Mouse (Mus musculus): ENCODE measurements at regions not wholly inside any gene's neighbourhood (a gene's known extent, or its start where the extent isn't known, plus 50 kb on each side); places are given as distances from the start of the nearest gene placed in this dataset.
"Not testable (repeated sequence)": the region's sequence is repeated elsewhere in the genome, so short reads cannot be mapped to it uniquely, and the experiment has no call there.

DNA sequence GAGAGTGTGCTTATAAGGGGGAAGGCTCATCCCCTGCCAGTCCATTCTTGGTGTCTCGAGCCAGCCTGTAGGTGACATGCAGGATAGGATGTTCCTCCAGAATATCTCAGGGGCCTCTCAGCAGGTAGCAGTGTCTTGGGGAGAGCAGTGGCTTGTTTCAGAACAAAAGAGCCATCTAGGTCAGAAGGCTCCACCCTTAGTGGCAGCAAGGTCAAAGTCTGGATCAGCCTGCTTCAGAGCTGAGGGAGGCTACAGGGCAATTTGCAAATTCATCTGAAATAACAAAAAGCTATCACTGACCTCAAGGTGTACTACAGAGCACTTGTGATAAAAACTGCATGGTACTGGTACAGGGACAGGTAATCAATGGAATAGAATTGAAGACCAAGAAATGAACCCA lies 1679.5 kb downstream of the Stim2 start:
- H3K9ac ChIP-seq (ENCODE audit: low read depth, poor library complexity, severe bottlenecking); H3K27me3 ChIP-seq (ENCODE audit: control insufficient read depth, insufficient read depth, low read length, poor library complexity, severe bottlenecking); H3K4me1 ChIP-seq (ENCODE audit: control insufficient read depth, insufficient read depth, low read length); H3K9me3 ChIP-seq (replicated peaks; ENCODE audit: control insufficient read depth, insufficient read depth, low read length, poor library complexity, severe bottlenecking); H3K4me3 ChIP-seq (ENCODE audit: low read depth, low read length); H3K36me3 ChIP-seq (ENCODE audit: control insufficient read depth, insufficient read depth, low read length, poor library complexity, severe bottlenecking); H3K27ac ChIP-seq (ENCODE audit: insufficient read depth, low read length): not testable (repeated sequence)
- TF ChIP-seq EP300 (IDR thresholded peaks at IDR 0.05; ENCODE audit: insufficient read depth, low read depth, low read length), result 0 out of 2 replicates have a peak, but pooled peaks have one; percentile 43

DNA sequence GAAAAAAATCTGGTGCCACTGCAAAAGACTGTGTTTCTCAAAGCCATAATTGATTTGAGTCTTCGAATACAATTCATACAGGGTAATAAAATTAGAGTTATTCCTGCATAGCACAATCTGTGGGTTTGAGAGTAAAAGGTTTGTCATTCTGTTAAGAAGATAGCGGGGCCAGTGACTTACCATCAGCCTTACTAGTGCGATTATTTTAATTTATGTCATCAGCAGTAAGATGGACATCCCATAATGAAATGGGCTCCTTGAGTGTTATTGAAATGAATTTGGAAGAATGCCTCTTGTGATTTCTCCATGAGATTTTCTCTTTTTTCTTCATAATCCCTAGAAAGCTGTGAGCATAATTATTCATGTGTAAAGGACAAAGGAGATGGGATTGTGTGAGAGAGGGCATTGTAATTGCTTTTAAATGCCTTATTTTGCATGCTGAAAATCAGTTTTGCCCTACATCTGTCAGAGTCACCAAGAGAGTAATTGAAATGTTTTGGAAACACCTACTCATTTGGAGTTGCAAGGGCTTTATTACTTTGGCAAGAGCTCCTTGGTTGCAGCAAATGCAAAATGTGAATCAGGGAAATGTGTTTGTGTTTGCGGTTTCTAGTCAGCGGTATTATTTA lies 1692.9 kb downstream of the Stim2 start:
- H3K9ac ChIP-seq (ENCODE audit: low read depth, poor library complexity, severe bottlenecking), result no peak overlapping the region

DNA sequence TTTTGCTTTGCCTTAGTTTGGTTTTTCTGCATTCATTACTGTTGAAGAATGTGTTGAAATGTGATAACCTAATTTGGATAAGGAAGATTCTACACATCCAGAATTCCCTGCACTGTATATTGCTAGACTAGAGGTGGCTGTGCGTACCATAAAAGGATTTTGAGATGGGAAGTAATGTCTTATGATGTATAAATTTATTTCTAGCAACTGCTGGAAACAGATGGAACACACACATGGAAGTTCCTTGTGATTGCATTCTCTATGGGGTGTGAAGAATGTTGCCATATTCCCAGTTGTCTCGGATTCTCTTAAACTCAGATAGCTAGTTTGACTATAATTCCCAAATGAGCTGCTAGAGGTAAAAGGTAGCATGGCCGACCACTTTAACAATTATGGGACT lies 1706.2 kb downstream of the Stim2 start:
- Histone ChIP-seq H3K9me3 (replicated peaks; ENCODE audit: control insufficient read depth, insufficient read depth, low read length, poor library complexity, severe bottlenecking) (no peaks in the 10 kb centered on the region), H3K36me3 (ENCODE audit: control insufficient read depth, insufficient read depth, low read length, poor library complexity, severe bottlenecking) (no peaks in the 10 kb centered on the region), H3K27me3 (ENCODE audit: control insufficient read depth, insufficient read depth, low read length, poor library complexity, severe bottlenecking) (no peaks in the 10 kb centered on the region), H3K4me3 (ENCODE audit: low read depth, low read length) (no peak overlapping the region), H3K9ac (ENCODE audit: low read depth, poor library complexity, severe bottlenecking) (no peak overlapping the region), H3K4me1 (ENCODE audit: control insufficient read depth, insufficient read depth, low read length) (no peaks in the 10 kb centered on the region), H3K27ac (ENCODE audit: insufficient read depth, low read length) (no peak overlapping the region)
- no peak for TF ChIP-seq CTCF (IDR thresholded peaks at IDR 0.05; ENCODE audit: low read depth, low read length)
- TF ChIP-seq EP300 (IDR thresholded peaks at IDR 0.05; ENCODE audit: insufficient read depth, low read depth, low read length), result no peak
- TF ChIP-seq POLR2A (IDR thresholded peaks at IDR 0.05; ENCODE audit: insufficient read depth, low read length), result no peak

More for the DNA sequence above, 1692.9 kb downstream of the Stim2 start:
- no peaks in the 10 kb centered on the region for H3K9me3 ChIP-seq (replicated peaks; ENCODE audit: control insufficient read depth, insufficient read depth, low read length, poor library complexity, severe bottlenecking)
- H3K27ac ChIP-seq (ENCODE audit: insufficient read depth, low read length), result no peak overlapping the region
- no peaks in the 10 kb centered on the region for H3K36me3 ChIP-seq (ENCODE audit: control insufficient read depth, insufficient read depth, low read length, poor library complexity, severe bottlenecking)
- no peak overlapping the region for H3K4me3 ChIP-seq (ENCODE audit: low read depth, low read length)
- H3K27me3 ChIP-seq (ENCODE audit: control insufficient read depth, insufficient read depth, low read length, poor library complexity, severe bottlenecking), result no peaks in the 10 kb centered on the region
- H3K4me1 ChIP-seq (ENCODE audit: control insufficient read depth, insufficient read depth, low read length), result no peaks in the 10 kb centered on the region
- TF ChIP-seq CTCF (IDR thresholded peaks at IDR 0.05; ENCODE audit: low read depth, low read length) (no peak), EP300 (IDR thresholded peaks at IDR 0.05; ENCODE audit: insufficient read depth, low read depth, low read length) (no peak), POLR2A (IDR thresholded peaks at IDR 0.05; ENCODE audit: insufficient read depth, low read length) (no peak)

DNA sequence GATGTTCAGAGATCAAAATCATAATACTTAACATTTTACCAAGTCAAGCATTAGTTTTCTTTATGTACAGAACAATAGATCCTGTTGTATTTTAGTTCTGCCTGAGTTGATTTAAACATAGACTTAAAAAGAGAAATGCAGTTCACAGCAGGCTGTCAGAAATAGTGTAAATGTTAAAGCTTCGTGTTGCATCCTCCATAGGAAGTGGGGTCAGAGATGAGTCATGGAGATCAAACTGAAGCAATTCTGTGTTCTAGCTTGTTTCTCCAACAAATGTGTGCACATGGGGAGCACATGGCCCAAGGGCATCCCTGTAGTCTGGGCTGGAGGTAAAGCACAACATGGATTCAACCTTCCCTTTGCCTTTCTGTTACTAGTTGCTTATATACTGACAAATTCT lies 1713.5 kb downstream of the Stim2 start:
- Histone ChIP-seq H3K4me1 (ENCODE audit: control insufficient read depth, insufficient read depth, low read length) (no peaks in the 10 kb centered on the region), H3K27ac (ENCODE audit: insufficient read depth, low read length) (no peak overlapping the region), H3K4me3 (ENCODE audit: low read depth, low read length) (no peak overlapping the region), H3K9ac (ENCODE audit: low read depth, poor library complexity, severe bottlenecking) (no peak overlapping the region), H3K9me3 (replicated peaks; ENCODE audit: control insufficient read depth, insufficient read depth, low read length, poor library complexity, severe bottlenecking) (peaks cover 3% of the 10 kb centered on the region; the same call in 1 of the 2 replicates), H3K27me3 (ENCODE audit: control insufficient read depth, insufficient read depth, low read length, poor library complexity, severe bottlenecking) (no peaks in the 10 kb centered on the region), H3K36me3 (ENCODE audit: control insufficient read depth, insufficient read depth, low read length, poor library complexity, severe bottlenecking) (no peaks in the 10 kb centered on the region)
- TF ChIP-seq EP300 (IDR thresholded peaks at IDR 0.05; ENCODE audit: insufficient read depth, low read depth, low read length) (no peak), CTCF (IDR thresholded peaks at IDR 0.05; ENCODE audit: low read depth, low read length) (no peak)

- no peaks in the 10 kb centered on the region for H3K27me3 ChIP-seq (ENCODE audit: control insufficient read depth, insufficient read depth, low read length, poor library complexity, severe bottlenecking)
- H3K4me3 ChIP-seq (ENCODE audit: low read depth, low read length), result no peak overlapping the region
- H3K9ac ChIP-seq (ENCODE audit: low read depth, poor library complexity, severe bottlenecking), result no peak overlapping the region
- no peaks in the 10 kb centered on the region for H3K4me1 ChIP-seq (ENCODE audit: control insufficient read depth, insufficient read depth, low read length)
- H3K36me3 ChIP-seq (ENCODE audit: control insufficient read depth, insufficient read depth, low read length, poor library complexity, severe bottlenecking), result no peaks in the 10 kb centered on the region
- no peak overlapping the region for H3K27ac ChIP-seq (ENCODE audit: insufficient read depth, low read length)
- TF ChIP-seq CTCF (IDR thresholded peaks at IDR 0.05; ENCODE audit: low read depth, low read length) (no peak), POLR2A (IDR thresholded peaks at IDR 0.05; ENCODE audit: insufficient read depth, low read length) (no peak), EP300 (IDR thresholded peaks at IDR 0.05; ENCODE audit: insufficient read depth, low read depth, low read length) (no peak)
- H3K9me3 ChIP-seq (replicated peaks; ENCODE audit: control insufficient read depth, insufficient read depth, low read length, poor library complexity, severe bottlenecking), result no peaks in the 10 kb centered on the region
These were observed 1736.8 kb downstream of the Stim2 start for GRCm38 (mm10) chr5:55735143-55735542.

DNA sequence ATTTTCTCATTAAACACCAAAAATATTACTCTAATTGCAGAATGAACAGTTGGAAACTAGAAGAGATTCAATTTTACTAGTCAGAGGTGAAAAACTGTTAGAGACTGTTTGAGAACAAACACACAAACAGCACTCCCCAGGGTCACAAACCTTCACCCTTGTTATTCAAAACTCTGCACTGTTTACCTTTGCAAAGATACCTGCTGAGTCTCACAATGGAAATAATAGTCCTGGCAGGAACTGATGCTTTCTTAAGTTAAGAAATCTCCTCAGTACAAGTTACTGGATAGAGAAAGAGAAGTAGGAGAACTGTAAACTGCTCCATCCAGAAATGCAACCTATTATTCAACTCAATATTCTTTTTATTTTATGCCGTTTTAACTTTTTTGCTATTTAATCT lies 1763.5 kb downstream of the Stim2 start:
- Histone ChIP-seq H3K27ac (ENCODE audit: insufficient read depth, low read length) (no peak overlapping the region), H3K36me3 (ENCODE audit: control insufficient read depth, insufficient read depth, low read length, poor library complexity, severe bottlenecking) (no peaks in the 10 kb centered on the region), H3K4me1 (ENCODE audit: control insufficient read depth, insufficient read depth, low read length) (no peaks in the 10 kb centered on the region), H3K4me3 (ENCODE audit: low read depth, low read length) (no peak overlapping the region), H3K9ac (ENCODE audit: low read depth, poor library complexity, severe bottlenecking) (no peak overlapping the region), H3K27me3 (ENCODE audit: control insufficient read depth, insufficient read depth, low read length, poor library complexity, severe bottlenecking) (no peaks in the 10 kb centered on the region), H3K9me3 (replicated peaks; ENCODE audit: control insufficient read depth, insufficient read depth, low read length, poor library complexity, severe bottlenecking) (peaks cover 6% of the 10 kb centered on the region; the same call in 1 of the 2 replicates)
- TF ChIP-seq CTCF (IDR thresholded peaks at IDR 0.05; ENCODE audit: low read depth, low read length), result no peak

All from ES-Bruce4 (cell line).